In the genomic region with DNA sequence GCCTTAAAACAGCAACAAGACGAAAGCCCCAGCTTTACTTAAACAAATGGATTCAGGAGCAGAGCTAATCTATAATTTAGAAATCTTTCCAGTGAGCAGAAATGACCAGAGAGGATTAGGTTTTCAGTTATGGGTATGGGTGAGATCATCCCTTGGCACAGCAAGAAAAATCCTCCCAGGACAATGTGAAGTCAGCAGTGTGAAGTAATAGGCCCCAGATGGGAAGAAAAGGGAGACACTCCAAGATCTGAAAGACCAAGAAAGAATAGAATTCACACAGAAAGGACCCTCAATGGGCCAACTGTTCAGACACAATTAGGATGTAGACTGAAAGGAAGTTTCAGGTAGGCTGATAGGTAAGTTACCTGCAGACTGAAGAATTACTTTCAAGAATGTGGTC, we compare ENCODE assay signal across 18 mouse cellular contexts. TPM values are rescaled to one million over a fixed set of nuclear protein-coding genes. Genes with fewer than 3 reads are reported as not detected.
"Had no signal": no experiment of that assay in that cellular context is flagged by ENCODE, and none has a peak within 500 bp of the region (broad histone marks: within the 10 kb centered on the region; RNA-seq: fewer than 3 reads in every experiment).

No protein-coding gene starts in this region.

- H3K9me3 ChIP-seq: liver, embryonic 13.5 days; midbrain, embryonic 15.5 days; neural tube, embryonic 12.5 days; neural tube, embryonic 15.5 days had no signal

- H3K4me1 ChIP-seq: liver, embryonic 13.5 days; midbrain, embryonic 15.5 days; neural tube, embryonic 12.5 days; neural tube, embryonic 15.5 days had no signal

- H3K9ac ChIP-seq: liver, embryonic 13.5 days; midbrain, embryonic 15.5 days; neural tube, embryonic 12.5 days; neural tube, embryonic 15.5 days had no signal

- DNase-seq: kidney, postnatal 25 days; layer of hippocampus, adult 9-11 months; liver, embryonic 13.5 days; lung, adult 2 months; lung, postnatal 14 days; lung, postnatal 4 days; right cerebral cortex, adult 18-20 months; right cerebral cortex, postnatal 14 days; thymus, adult 18-20 months; thymus, postnatal 36 days had no signal

- H3K4me2 ChIP-seq: liver, embryonic 13.5 days; midbrain, embryonic 11.5 days; midbrain, embryonic 15.5 days; neural tube, embryonic 12.5 days; neural tube, embryonic 15.5 days had no signal

- H3K27ac ChIP-seq: kidney, postnatal 0 days; layer of hippocampus, adult 2 months; liver, embryonic 13.5 days; midbrain, embryonic 15.5 days; neural tube, embryonic 12.5 days; neural tube, embryonic 15.5 days had no signal

- H3K36me3 ChIP-seq: liver, embryonic 13.5 days; midbrain, embryonic 15.5 days; neural tube, embryonic 12.5 days; neural tube, embryonic 15.5 days had no signal

- ATAC-seq: midbrain, embryonic 15.5 days had no signal

- H3K4me3 ChIP-seq: layer of hippocampus, adult 2 months; liver, embryonic 13.5 days; midbrain, embryonic 15.5 days; neural tube, embryonic 12.5 days; neural tube, embryonic 15.5 days had no signal

- H3K27me3 ChIP-seq: liver, embryonic 13.5 days; midbrain, embryonic 15.5 days; neural tube, embryonic 12.5 days; neural tube, embryonic 15.5 days had no signal

RNA-seq across cellular contexts. Expression of a gene that starts 50.5 kb away (rescaled TPM):
- total RNA-seq: megakaryocyte progenitor cell, adult 5-6 weeks; megakaryocyte-erythroid progenitor cell, adult 5-6 weeks had no signal
